Comparison of ENCODE assay signal across 19 mouse cellular contexts in genomic region chr9:113267696-113268095, GRCm38 (mm10).
DNase-seq lines count a peak whose midpoint lies in the region; ATAC-seq and TF ChIP-seq lines count a peak whose summit lies in the region.
"Had no signal": no experiment of that assay in that cellular context is flagged by ENCODE, and none has a peak within 500 bp of the region (broad histone marks: within the 10 kb centered on the region; RNA-seq: fewer than 3 reads in every experiment).

No protein-coding gene starts in this region.

- H3K4me3 ChIP-seq in midbrain, embryonic 13.5 days (replicated peaks): no peak overlapping the region
- no peak overlapping the region for H3K4me3 ChIP-seq in midbrain, postnatal 0 days (ENCODE audit: low read depth, low read length)
- no peak overlapping the region for H3K4me3 ChIP-seq in midbrain, embryonic 16.5 days (ENCODE audit: low read depth, low read length)
- H3K4me3 ChIP-seq: embryonic facial prominence, embryonic 12.5 days; forebrain, embryonic 12.5 days; heart, embryonic 10.5 days; hindbrain, embryonic 15.5 days had no signal

- H3K27ac ChIP-seq in midbrain, embryonic 13.5 days: peak overlapping the region; percentile 44; the same call in 1 of the 2 replicates
- H3K27ac ChIP-seq in midbrain, postnatal 0 days (ENCODE audit: low read depth, low read length): no peak overlapping the region
- H3K27ac ChIP-seq in midbrain, embryonic 16.5 days (ENCODE audit: low read length): peak overlapping the region; percentile 50
- H3K27ac ChIP-seq: embryonic facial prominence, embryonic 12.5 days; forebrain, embryonic 12.5 days; heart, embryonic 10.5 days; hindbrain, embryonic 15.5 days had no signal

- H3K9ac ChIP-seq in midbrain, embryonic 13.5 days (replicated peaks): no peak overlapping the region
- no peak overlapping the region for H3K9ac ChIP-seq in midbrain, postnatal 0 days (replicated peaks; ENCODE audit: low read length, poor library complexity, severe bottlenecking)
- no peak overlapping the region for H3K9ac ChIP-seq in midbrain, embryonic 16.5 days (ENCODE audit: low read depth, low read length)
- H3K9ac ChIP-seq: embryonic facial prominence, embryonic 12.5 days; forebrain, embryonic 12.5 days; forebrain, postnatal 0 days; hindbrain, embryonic 15.5 days had no signal

- peak; percentile 60 for DNase-seq in heart, adult 11 months
- no peak for DNase-seq in heart, adult 9 months (ENCODE audit: low spot score in 2 of 2)
- DNase-seq in midbrain, postnatal 0 days (ENCODE audit: low spot score): no peak
- peak; percentile 44 for DNase-seq in brain, adult 2 months (ENCODE audit: low read depth, low spot score)
- no peak for DNase-seq in testis, postnatal 14 days (ENCODE audit: low spot score)
- DNase-seq: adrenal gland, postnatal 14 days; cerebellum, adult 2 months; embryo, embryonic 11 days; forebrain, postnatal 0 days; gastrocnemius, postnatal 14 days; heart, postnatal 10 days; heart, postnatal 4 days had no signal

- peak; percentile 53 for ATAC-seq in midbrain, embryonic 13.5 days
- ATAC-seq in midbrain, postnatal 0 days (ENCODE audit: low FRiP score): no peak
- ATAC-seq in midbrain, embryonic 16.5 days: no peak
- ATAC-seq: forebrain, postnatal 0 days; inflammation-experienced regulatory T-cells, adult 6 months had no signal

- H3K27me3 ChIP-seq in midbrain, embryonic 13.5 days: no peaks in the 10 kb centered on the region
- H3K27me3 ChIP-seq in midbrain, postnatal 0 days (ENCODE audit: insufficient read depth, low read length): no peaks in the 10 kb centered on the region
- no peaks in the 10 kb centered on the region for H3K27me3 ChIP-seq in midbrain, embryonic 16.5 days (ENCODE audit: control insufficient read depth, insufficient read depth, low read depth, low read length)
- H3K27me3 ChIP-seq: embryonic facial prominence, embryonic 12.5 days; forebrain, embryonic 12.5 days; hindbrain, embryonic 15.5 days had no signal

- no peaks in the 10 kb centered on the region for H3K36me3 ChIP-seq in midbrain, embryonic 13.5 days
- H3K36me3 ChIP-seq in midbrain, postnatal 0 days (ENCODE audit: insufficient read depth, low read length): no peaks in the 10 kb centered on the region
- no peaks in the 10 kb centered on the region for H3K36me3 ChIP-seq in midbrain, embryonic 16.5 days (ENCODE audit: control insufficient read depth, insufficient read depth, low read length)
- H3K36me3 ChIP-seq: embryonic facial prominence, embryonic 12.5 days; forebrain, embryonic 12.5 days; heart, embryonic 10.5 days; hindbrain, embryonic 15.5 days had no signal

- no peaks in the 10 kb centered on the region for H3K9me3 ChIP-seq in midbrain, embryonic 13.5 days
- no peaks in the 10 kb centered on the region for H3K9me3 ChIP-seq in midbrain, postnatal 0 days (ENCODE audit: low read length)
- no peaks in the 10 kb centered on the region for H3K9me3 ChIP-seq in midbrain, embryonic 16.5 days (replicated peaks; ENCODE audit: control insufficient read depth, low read length, poor library complexity, severe bottlenecking)
- H3K9me3 ChIP-seq: embryonic facial prominence, embryonic 12.5 days; forebrain, embryonic 12.5 days; heart, embryonic 10.5 days; hindbrain, embryonic 15.5 days had no signal

- WGBS in midbrain, embryonic 13.5 days: 78% methylated on average over 8 of the region's 8 CpGs
- 65% methylated on average over 8 of the region's 8 CpGs for WGBS in midbrain, postnatal 0 days
- WGBS in midbrain, embryonic 16.5 days: 64% methylated on average over 8 of the region's 8 CpGs

- H3K4me2 ChIP-seq in midbrain, embryonic 13.5 days (replicated peaks): no peak overlapping the region
- H3K4me2 ChIP-seq in midbrain, postnatal 0 days (ENCODE audit: low read depth, low read length, poor library complexity, severe bottlenecking): no peak overlapping the region
- H3K4me2 ChIP-seq in midbrain, embryonic 16.5 days (ENCODE audit: low read length): no peak overlapping the region
- H3K4me2 ChIP-seq: embryonic facial prominence, embryonic 12.5 days; forebrain, embryonic 12.5 days; hindbrain, embryonic 15.5 days had no signal

- peaks cover 8% of the 10 kb centered on the region; the same call in 1 of the 2 replicates for H3K4me1 ChIP-seq in midbrain, embryonic 13.5 days (replicated peaks)
- H3K4me1 ChIP-seq in midbrain, postnatal 0 days (ENCODE audit: insufficient read depth, low read length): no peaks in the 10 kb centered on the region
- H3K4me1 ChIP-seq in midbrain, embryonic 16.5 days (ENCODE audit: control insufficient read depth, insufficient read depth, low read length): peaks cover 6% of the 10 kb centered on the region; the same call in 1 of the 2 replicates
- H3K4me1 ChIP-seq: embryonic facial prominence, embryonic 12.5 days; heart, embryonic 10.5 days had no signal

- no peak for TF ChIP-seq CTCF in midbrain, postnatal 0 days (IDR thresholded peaks at IDR 0.05)

Comparison
In these comparisons a context has a peak if more than half of its experiments do, and no peak if none do; other contexts are left out.
1. DNase-seq: peak in heart, adult 11 months (single experiment) and brain, adult 2 months (single experiment); none in heart, adult 9 months (0 of 2), midbrain, postnatal 0 days (single experiment) and testis, postnatal 14 days (single experiment).